Mouse (Mus musculus) heart, postnatal 0 days (tissue): Measurements from ENCODE around the gene Coq5.

Source experiments
- CTCF ChIP-seq: IDR thresholded peaks from 2 replicates; pipeline ENCODE4 v1.5.1; 2016; ENCODE audit warnings: antibody characterized with exemption, control low read depth, low read depth
- EP300 ChIP-seq: IDR thresholded peaks from 2 replicates; pipeline ENCODE4 v1.6.1; 2016; ENCODE audit warnings: antibody characterized with exemption, low read depth

- TF ChIP-seq CTCF (no peak), EP300 (no peak)
These were observed 22.1 kb downstream of the Coq5 start for GRCm38 (mm10) chr5:115301615-115302014.
